7 mouse cellular contexts compared by ENCODE assay signal in genomic region chr7:27258205-27258899, GRCm38 (mm10). TPM values are rescaled to one million over a fixed set of nuclear protein-coding genes. Genes with fewer than 3 reads are reported as not detected.
DNase-seq lines count a peak whose midpoint lies in the region; ATAC-seq lines count a peak whose summit lies in the region.

Gene Numbl (plus strand): TSS chr7:27258433.

- H3K4me2 ChIP-seq in embryonic facial prominence, embryonic 11.5 days (ENCODE audit: low read depth, low read length), result peak within 1 kb of the TSS; percentile 81
- peak within 1 kb of the TSS; percentile 69 for H3K4me2 ChIP-seq in limb, embryonic 11.5 days (ENCODE audit: low read depth, severe bottlenecking)
- peak within 1 kb of the TSS; percentile 83 for H3K4me2 ChIP-seq in midbrain, embryonic 14.5 days (ENCODE audit: low read length)

- peaks cover 3% of the 10 kb centered on the region; the same call in 1 of the 2 replicates for H3K36me3 ChIP-seq in embryonic facial prominence, embryonic 11.5 days (replicated peaks; ENCODE audit: control insufficient read depth, insufficient read depth, low read depth, low read length)
- peaks cover 2% of the 10 kb centered on the region for H3K36me3 ChIP-seq in limb, embryonic 11.5 days (ENCODE audit: control insufficient read depth, insufficient read depth, low read length)
- peaks cover 23% of the 10 kb centered on the region for H3K36me3 ChIP-seq in midbrain, embryonic 14.5 days (ENCODE audit: control insufficient read depth, insufficient read depth, low read length)

- no peaks in the 10 kb centered on the region for H3K9me3 ChIP-seq in embryonic facial prominence, embryonic 11.5 days (replicated peaks; ENCODE audit: control insufficient read depth, low read length)
- H3K9me3 ChIP-seq in limb, embryonic 11.5 days (ENCODE audit: control insufficient read depth, low read length), result no peaks in the 10 kb centered on the region
- no peaks in the 10 kb centered on the region for H3K9me3 ChIP-seq in midbrain, embryonic 14.5 days (ENCODE audit: control insufficient read depth, low read length)

- DNase-seq in adrenal gland, postnatal 14 days, result peak; percentile 97
- DNase-seq in embryonic facial prominence, embryonic 11.5 days (ENCODE audit: low spot score), result peak; percentile 97
- DNase-seq in heart, adult 11 months, result peak; percentile 99
- peak; percentile 94 for DNase-seq in kidney, adult 18-20 months
- DNase-seq in limb, embryonic 11.5 days (ENCODE audit: low spot score), result peak; percentile 96
- DNase-seq in midbrain, embryonic 14.5 days, result peak; percentile 97
- peak; percentile 83 to 90 for DNase-seq in spleen, adult 18-20 months

- under 1% methylated on average over 30 of the region's 47 CpGs for WGBS in embryonic facial prominence, embryonic 11.5 days
- 1% methylated on average over 39 of the region's 47 CpGs for WGBS in limb, embryonic 11.5 days
- under 1% methylated on average over 44 of the region's 47 CpGs for WGBS in midbrain, embryonic 14.5 days

- no peaks in the 10 kb centered on the region for H3K27me3 ChIP-seq in embryonic facial prominence, embryonic 11.5 days (ENCODE audit: control insufficient read depth, insufficient read depth, low read length)
- no peaks in the 10 kb centered on the region for H3K27me3 ChIP-seq in limb, embryonic 11.5 days (ENCODE audit: control insufficient read depth, insufficient read depth, low read length)
- H3K27me3 ChIP-seq in midbrain, embryonic 14.5 days (ENCODE audit: control insufficient read depth, insufficient read depth, low read length), result no peaks in the 10 kb centered on the region

- peaks cover 6% of the 10 kb centered on the region; the same call in 1 of the 2 replicates for H3K4me1 ChIP-seq in embryonic facial prominence, embryonic 11.5 days (ENCODE audit: control insufficient read depth, insufficient read depth, low read length)
- peaks cover 19% of the 10 kb centered on the region for H3K4me1 ChIP-seq in limb, embryonic 11.5 days (ENCODE audit: control insufficient read depth, insufficient read depth, low read length)
- H3K4me1 ChIP-seq in midbrain, embryonic 14.5 days (ENCODE audit: control insufficient read depth, insufficient read depth, low read length), result peaks cover 31% of the 10 kb centered on the region

- H3K4me3 ChIP-seq in embryonic facial prominence, embryonic 11.5 days (ENCODE audit: low read depth, low read length), result peak within 1 kb of the TSS; percentile 84
- peak within 1 kb of the TSS; percentile 63 for H3K4me3 ChIP-seq in limb, embryonic 11.5 days (ENCODE audit: low read depth, low read length)
- peak within 1 kb of the TSS; percentile 84 for H3K4me3 ChIP-seq in midbrain, embryonic 14.5 days (replicated peaks; ENCODE audit: low read depth, low read length)

- peak within 1 kb of the TSS; percentile 56 for H3K27ac ChIP-seq in embryonic facial prominence, embryonic 11.5 days (replicated peaks; ENCODE audit: low read depth, low read length)
- H3K27ac ChIP-seq in limb, embryonic 11.5 days (replicated peaks; ENCODE audit: low read depth, low read length), result peak within 1 kb of the TSS; percentile 47; the same call in 1 of the 2 replicates
- H3K27ac ChIP-seq in midbrain, embryonic 14.5 days (replicated peaks; ENCODE audit: low read depth, low read length), result peak within 1 kb of the TSS; percentile 94

- ATAC-seq in embryonic facial prominence, embryonic 11.5 days (replicated peaks; ENCODE audit: insufficient number of reproducible peaks, low FRiP score, low TSS enrichment, low read depth), result peak; percentile 81
- peak; percentile 83 for ATAC-seq in limb, embryonic 11.5 days (ENCODE audit: insufficient number of reproducible peaks, low FRiP score, low TSS enrichment, low read depth)
- peak; percentile 88 for ATAC-seq in midbrain, embryonic 14.5 days (ENCODE audit: low FRiP score, low TSS enrichment)

- peak within 1 kb of the TSS; percentile 87 for H3K9ac ChIP-seq in embryonic facial prominence, embryonic 11.5 days (replicated peaks; ENCODE audit: low read length)
- H3K9ac ChIP-seq in limb, embryonic 11.5 days (ENCODE audit: low read length), result peak within 1 kb of the TSS; percentile 85
- H3K9ac ChIP-seq in midbrain, embryonic 14.5 days (replicated peaks; ENCODE audit: low read length), result peak within 1 kb of the TSS; percentile 95

RNA-seq across cellular contexts. Expression of gene Numbl, which starts in this region (rescaled TPM):
- total RNA-seq in adrenal gland, postnatal 14 days (2021), result 8.7 and 11.9 TPM in 2 replicates
- 9.5 and 11.2 TPM in 2 replicates for polyA plus RNA-seq in embryonic facial prominence, embryonic 11.5 days (2014; fragmentation: Nextera tagmentation; extraction: Ambion mirVana)
- 7.3 and 9.0 TPM in 2 replicates for polyA plus RNA-seq in limb, embryonic 11.5 days (2014; fragmentation: Nextera tagmentation; extraction: Ambion mirVana)
- polyA plus RNA-seq in midbrain, embryonic 14.5 days (2014; fragmentation: Nextera tagmentation; extraction: Ambion mirVana), result 33.7 and 50.1 TPM in 2 replicates

Comparison
In these comparisons a context has a peak if more than half of its experiments do, and no peak if none do; other contexts are left out.
1. Peak in every context shown above with its lines: DNase-seq, ATAC-seq, H3K4me3 ChIP-seq and H3K27ac ChIP-seq.